Mouse (Mus musculus): Measurements from ENCODE around the gene Msln. TPM values are rescaled to one million over a fixed set of nuclear protein-coding genes. Genes with fewer than 3 reads are reported as not detected.
"Not testable (repeated sequence)": the region's sequence is repeated elsewhere in the genome, so short reads cannot be mapped to it uniquely, and the experiment has no call there.

The Msln gene
- total RNA-seq, 1 experiment from 2014 or later: 14.3 TPM

- peak; percentile 98 for DNase-seq
Observed at GRCm38 (mm10) chr17:25773549-25774120, 19.5 kb upstream of the Msln start, which contains the start of gene Narfl. Gene Narfl (plus strand): TSS chr17:25773776.

- DNase-seq: no peak
Observed at GRCm38 (mm10) chr17:25769331-25769730, 15.2 kb upstream of the Msln start.

GRCm38 (mm10) chr17:25765886-25766285 lies 11.7 kb upstream of the Msln start:
- no peak for DNase-seq

GRCm38 (mm10) chr17:25762591-25762990 lies 8.4 kb upstream of the Msln start:
- DNase-seq: no peak

- no peak for DNase-seq
Observed at GRCm38 (mm10) chr17:25761561-25761970, 7.4 kb upstream of the Msln start.

- no peak for DNase-seq
Observed at GRCm38 (mm10) chr17:25760148-25760547, 6.0 kb upstream of the Msln start.

GRCm38 (mm10) chr17:25757691-25758090 lies 3.5 kb upstream of the Msln start:
- no peak for DNase-seq

GRCm38 (mm10) chr17:25756378-25757242 lies 2.4 kb upstream of the Msln start:
- DNase-seq: no peak

GRCm38 (mm10) chr17:25755627-25756377 lies 1.6 kb upstream of the Msln start:
- no peak for DNase-seq

- DNase-seq: no peak
Observed at GRCm38 (mm10) chr17:25755086-25755485, 908 bp upstream of the Msln start.

GRCm38 (mm10) chr17:25751446-25751845 lies 2.7 kb downstream of the Msln start:
- peak; percentile 89 for DNase-seq

GRCm38 (mm10) chr17:25749314-25749713 lies 4.9 kb downstream of the Msln start:
- DNase-seq: no peak

- peak; percentile 44 for DNase-seq
Observed at GRCm38 (mm10) chr17:25748238-25748637, 5.9 kb downstream of the Msln start.

- DNase-seq: no peak
Observed at GRCm38 (mm10) chr17:25744311-25744710, 9.9 kb downstream of the Msln start.

- peak; percentile 73 for DNase-seq
Observed at GRCm38 (mm10) chr17:25743831-25744230, 10.3 kb downstream of the Msln start.

- not testable (repeated sequence) for DNase-seq
Observed at GRCm38 (mm10) chr17:25741471-25741870, 12.7 kb downstream of the Msln start.

GRCm38 (mm10) chr17:25738861-25739260 lies 15.3 kb downstream of the Msln start:
- DNase-seq: no peak

GRCm38 (mm10) chr17:25735745-25736144 lies 18.4 kb downstream of the Msln start, which contains the start of gene Mslnl:
Gene Mslnl (plus strand): TSS chr17:25736042.
- DNase-seq: no peak

GRCm38 (mm10) chr17:25735246-25735645 lies 18.9 kb downstream of the Msln start:
- DNase-seq: no peak

- peak; percentile 92 for DNase-seq
Observed at GRCm38 (mm10) chr17:25732082-25732481, 22.1 kb downstream of the Msln start.

GRCm38 (mm10) chr17:25728009-25728270 lies 26.2 kb downstream of the Msln start:
- peak; percentile 54 for DNase-seq

- DNase-seq: peak; percentile 100
Observed at GRCm38 (mm10) chr17:25727265-25728008, 26.7 kb downstream of the Msln start, which contains the start of the genes Chtf18 and Rpusd1. Gene Chtf18 (minus strand): TSS chr17:25727419. Gene Rpusd1 (plus strand): TSS chr17:25727670.

All from adrenal gland, postnatal 14 days (tissue).